Mouse (Mus musculus) liver, embryonic 16.5 days (tissue): ENCODE results near the gene Atp6v1g2. TPM values are rescaled to one million over a fixed set of nuclear protein-coding genes. Genes with fewer than 3 reads are reported as not detected.

Experiments used
- ATAC-seq: fragments of 200-750 bp; cut with Nextera tagmentation; 2 replicates; pipeline ENCODE4 v1.8.0; 2017; ENCODE audit warnings: low read depth, mild to moderate bottlenecking, moderate number of reproducible peaks, moderate library complexity
- H3K27ac ChIP-seq: fragments of 300-500 bp; sonication (generic); 2 replicates; pipeline ENCODE4 v1.5.1; 2014; ENCODE audit warnings: mild to moderate bottlenecking, low read length
- H3K27me3 ChIP-seq: fragments of 300-500 bp; sonication (generic); 2 replicates; pipeline ENCODE4 v1.6.1; 2014; ENCODE audit warnings: low read depth, low read length, mixed read lengths; ENCODE audit not compliant: control insufficient read depth, insufficient read depth
- H3K36me3 ChIP-seq: fragments of 300-500 bp; sonication (generic); 2 replicates; pipeline ENCODE4 v1.6.1; 2014; ENCODE audit warnings: mild to moderate bottlenecking; ENCODE audit not compliant: control insufficient read depth, insufficient read depth
- H3K4me1 ChIP-seq: fragments of 300-500 bp; sonication (generic); 2 replicates; pipeline ENCODE4 v1.6.1; 2014; ENCODE audit warnings: low read depth, low read length, mixed read lengths; ENCODE audit not compliant: control insufficient read depth
- H3K4me2 ChIP-seq: fragments of 300-500 bp; sonication (generic); 2 replicates; pipeline ENCODE4 v1.6.1; 2014; ENCODE audit warnings: low read depth, low read length, mixed read lengths
- H3K4me3 ChIP-seq: fragments of 300-500 bp; sonication (generic); 2 replicates; pipeline ENCODE4 v1.5.1; 2014; ENCODE audit warnings: low read depth, mild to moderate bottlenecking, low read length
- H3K9ac ChIP-seq: fragments of 300-500 bp; sonication (generic); 2 replicates; pipeline ENCODE4 v1.6.1; 2014; ENCODE audit warnings: low read depth, low read length
- H3K9me3 ChIP-seq: fragments of 300-500 bp; sonication (generic); replicated peaks from 2 replicates; pipeline ENCODE4 v1.6.1; 2016; ENCODE audit warnings: low read length; ENCODE audit not compliant: control insufficient read depth
- WGBS: fragments of 180-500 bp; shearing (Covaris S2); extraction: QIAGEN DNeasy Blood & Tissue Kit; methylation state at CpG from one replicate; pipeline ENCODE4 v1.1.7; 2014; ENCODE audit not compliant: insufficient replicate concordance; 5-methylcytosine and 5-hydroxymethylcytosine counted together
- polyA plus RNA-seq: library from polyadenylated mRNA; unstranded; fragments of >200 nt; fragmentation: Nextera tagmentation; extraction: Ambion mirVana; gene quantifications from 2 replicates; pipeline ENCODE4 v1.2.1, GENCODE M21; 2015

The Atp6v1g2 gene
- polyA plus RNA-seq, 1 experiment from 2014 or later = 1.0 TPM

GRCm38 (mm10) chr17:35262664-35263522 lies 29.4 kb downstream of the Atp6v1g2 start, which contains the start of gene H2-D1:
H2-D1 (plus strand) TSS chr17:35262730.
- Histone ChIP-seq H3K4me3 (peak within 1 kb of the TSS; percentile 75), H3K9me3 (no peaks in the 10 kb centered on the region), H3K27ac (peak within 1 kb of the TSS; percentile 40), H3K36me3 (no peaks in the 10 kb centered on the region), H3K9ac (peak within 1 kb of the TSS; percentile 76), H3K4me2 (peak within 1 kb of the TSS; percentile 100), H3K4me1 (peaks cover 14% of the 10 kb centered on the region), H3K27me3 (no peaks in the 10 kb centered on the region)
- under 1% methylated on average over 66 of the region's 73 CpGs for WGBS
- ATAC-seq = peak; percentile 91

DNA sequence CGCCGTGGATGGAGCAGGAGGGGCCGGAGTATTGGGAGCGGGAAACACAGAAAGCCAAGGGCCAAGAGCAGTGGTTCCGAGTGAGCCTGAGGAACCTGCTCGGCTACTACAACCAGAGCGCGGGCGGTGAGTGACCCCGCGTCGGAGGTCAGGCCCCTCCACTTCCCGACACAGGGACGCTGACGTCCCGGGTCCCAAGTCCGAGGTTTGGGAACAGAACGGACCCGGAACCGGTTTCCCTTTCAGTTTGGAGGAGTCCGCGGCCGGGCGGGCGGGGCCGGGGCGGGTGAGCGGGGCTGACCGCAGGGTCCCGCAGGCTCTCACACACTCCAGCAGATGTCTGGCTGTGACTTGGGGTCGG lies 30.0 kb downstream of the Atp6v1g2 start:
- peak overlapping the region; percentile 75 for H3K4me3 ChIP-seq
- no peak overlapping the region for H3K27ac ChIP-seq
- H3K36me3 ChIP-seq = no peaks in the 10 kb centered on the region
- H3K27me3 ChIP-seq = no peaks in the 10 kb centered on the region
- peak overlapping the region; percentile 100 for H3K4me2 ChIP-seq
- H3K9ac ChIP-seq = peak overlapping the region; percentile 76
- peaks cover 12% of the 10 kb centered on the region for H3K4me1 ChIP-seq
- no peaks in the 10 kb centered on the region for H3K9me3 ChIP-seq
- under 1% methylated on average over 31 of the region's 31 CpGs for WGBS
- no peak; the same call in none of the 2 replicates for ATAC-seq

DNA sequence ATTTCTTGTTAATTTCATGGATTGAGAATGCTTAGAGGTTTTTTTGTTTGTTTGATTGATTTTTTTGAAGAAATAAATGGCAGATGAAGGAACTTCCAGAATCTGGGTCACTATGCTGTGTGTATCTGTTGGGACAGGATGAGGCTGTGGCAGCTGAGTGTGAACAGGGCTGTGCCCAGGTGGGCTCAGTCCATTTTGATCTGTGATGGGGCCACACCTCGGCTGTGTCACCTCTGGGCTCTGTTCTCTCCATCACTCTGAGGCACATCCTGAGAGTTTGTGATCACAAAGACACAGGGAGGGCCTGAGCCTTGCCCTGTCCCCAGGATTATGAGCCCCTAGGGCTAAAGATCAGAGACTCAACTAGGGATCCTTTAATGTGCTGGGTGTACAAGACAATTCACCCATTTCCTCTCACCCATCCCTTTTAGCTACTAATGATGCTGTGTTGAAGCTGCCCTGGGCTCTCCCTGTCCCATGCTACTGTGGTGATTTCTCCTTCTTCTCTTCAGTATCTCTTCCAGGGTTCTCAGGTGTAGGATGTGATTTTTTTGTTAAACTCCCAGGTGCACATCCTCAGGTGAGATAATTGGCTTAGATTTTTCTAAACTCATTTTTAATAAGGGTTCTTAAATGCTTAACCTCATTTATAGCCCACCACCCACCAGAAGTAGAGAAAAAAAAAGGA lies 34.1 kb downstream of the Atp6v1g2 start:
- WGBS = 42% methylated on average over 1 of the region's 1 CpGs
- Histone ChIP-seq H3K9me3 (no peaks in the 10 kb centered on the region), H3K4me1 (peaks cover 3% of the 10 kb centered on the region; the same call in 1 of the 2 replicates), H3K27me3 (no peaks in the 10 kb centered on the region), H3K4me2 (no peak overlapping the region), H3K27ac (no peak overlapping the region), H3K4me3 (no peak overlapping the region), H3K9ac (no peak overlapping the region), H3K36me3 (no peaks in the 10 kb centered on the region)
- ATAC-seq = no peak

GRCm38 (mm10) chr17:35269653-35270347 lies 36.3 kb downstream of the Atp6v1g2 start:
- WGBS = 31% methylated on average over 3 of the region's 3 CpGs
- no peak overlapping the region for H3K27ac ChIP-seq
- ATAC-seq = no peak

GRCm38 (mm10) chr17:35272249-35272648 lies 38.8 kb downstream of the Atp6v1g2 start:
- no peak for ATAC-seq
- H3K4me2 ChIP-seq = no peak overlapping the region
- H3K4me3 ChIP-seq = no peak overlapping the region
- H3K27me3 ChIP-seq = peaks cover 13% of the 10 kb centered on the region
- no peak overlapping the region for H3K9ac ChIP-seq
- H3K4me1 ChIP-seq = no peaks in the 10 kb centered on the region
- H3K27ac ChIP-seq = no peak overlapping the region
- 63% methylated on average over 3 of the region's 3 CpGs for WGBS
- no peaks in the 10 kb centered on the region for H3K36me3 ChIP-seq
- H3K9me3 ChIP-seq = no peaks in the 10 kb centered on the region

More at GRCm38 (mm10) chr17:35269653-35270347, 36.3 kb downstream of the Atp6v1g2 start:
- H3K4me3 ChIP-seq = no peak overlapping the region
- no peaks in the 10 kb centered on the region for H3K9me3 ChIP-seq
- H3K36me3 ChIP-seq = no peaks in the 10 kb centered on the region
- no peak overlapping the region for H3K9ac ChIP-seq
- H3K27me3 ChIP-seq = no peaks in the 10 kb centered on the region
- no peak overlapping the region for H3K4me2 ChIP-seq
- H3K4me1 ChIP-seq = no peaks in the 10 kb centered on the region

- Histone ChIP-seq H3K4me2 (no peak overlapping the region), H3K36me3 (no peaks in the 10 kb centered on the region), H3K27me3 (peaks cover 16% of the 10 kb centered on the region), H3K27ac (no peak overlapping the region), H3K9ac (no peak overlapping the region), H3K4me3 (no peak overlapping the region), H3K4me1 (no peaks in the 10 kb centered on the region), H3K9me3 (no peaks in the 10 kb centered on the region)
- WGBS = 3% methylated on average over 11 of the region's 11 CpGs
- 0 out of 2 replicates have a peak, but pooled peaks have one; percentile 41 for ATAC-seq
Observed at GRCm38 (mm10) chr17:35274770-35275169, 41.3 kb downstream of the Atp6v1g2 start.

- H3K36me3 ChIP-seq = no peaks in the 10 kb centered on the region
- H3K27ac ChIP-seq = no peak overlapping the region
- no peak overlapping the region for H3K4me3 ChIP-seq
- H3K27me3 ChIP-seq = peaks cover 16% of the 10 kb centered on the region
- no peak overlapping the region for H3K4me2 ChIP-seq
- no peaks in the 10 kb centered on the region for H3K9me3 ChIP-seq
- WGBS = 20% methylated on average over 13 of the region's 13 CpGs
- ATAC-seq = no peak
- no peaks in the 10 kb centered on the region for H3K4me1 ChIP-seq
- H3K9ac ChIP-seq = no peak overlapping the region
Observed at GRCm38 (mm10) chr17:35276304-35276864, 42.9 kb downstream of the Atp6v1g2 start.

GRCm38 (mm10) chr17:35278049-35278448 lies 44.6 kb downstream of the Atp6v1g2 start:
- H3K36me3 ChIP-seq = no peaks in the 10 kb centered on the region
- H3K4me1 ChIP-seq = no peaks in the 10 kb centered on the region
- 65% methylated on average over 8 of the region's 8 CpGs for WGBS
- H3K4me3 ChIP-seq = no peak overlapping the region
- no peak for ATAC-seq
- H3K27me3 ChIP-seq = peaks cover 16% of the 10 kb centered on the region
- no peak overlapping the region for H3K9ac ChIP-seq
- no peaks in the 10 kb centered on the region for H3K9me3 ChIP-seq
- no peak overlapping the region for H3K4me2 ChIP-seq
- H3K27ac ChIP-seq = no peak overlapping the region
